Mouse (Mus musculus) naive thymus-derived CD4-positive, alpha-beta T cell, adult 2 months (primary cell): ENCODE measurements around the gene Prpsap1.
A peak's percentile ranks its signal among the peaks of the same experiment; 100 is the strongest.

ENCODE experiments used
- DNase-seq: peaks from one replicate; pipeline ENCODE4 v3.0.0-alpha.2; 2011; ENCODE audit warnings: low read depth

The Prpsap1 gene

DNA sequence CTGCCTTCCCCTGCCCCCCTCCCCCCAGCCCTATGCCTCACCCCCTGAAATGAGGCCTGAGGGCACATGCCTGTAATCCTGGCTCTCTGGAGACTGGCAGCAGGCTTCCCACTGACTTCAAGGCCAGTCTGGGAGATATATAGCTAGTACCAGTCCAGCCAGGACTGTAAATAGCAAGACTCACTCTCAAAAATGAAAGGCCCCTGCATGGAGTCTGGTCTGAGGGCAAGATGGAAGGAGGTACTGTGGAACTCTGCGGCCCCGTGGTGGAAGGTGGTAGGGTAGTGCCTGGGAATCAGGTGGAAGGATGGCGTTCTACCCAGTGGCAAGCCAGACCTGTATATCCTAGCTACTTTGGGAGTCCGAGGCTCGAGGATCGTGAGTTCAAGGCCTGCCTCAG is 50.1 kb downstream of the Prpsap1 start:
- no peak for DNase-seq

DNA sequence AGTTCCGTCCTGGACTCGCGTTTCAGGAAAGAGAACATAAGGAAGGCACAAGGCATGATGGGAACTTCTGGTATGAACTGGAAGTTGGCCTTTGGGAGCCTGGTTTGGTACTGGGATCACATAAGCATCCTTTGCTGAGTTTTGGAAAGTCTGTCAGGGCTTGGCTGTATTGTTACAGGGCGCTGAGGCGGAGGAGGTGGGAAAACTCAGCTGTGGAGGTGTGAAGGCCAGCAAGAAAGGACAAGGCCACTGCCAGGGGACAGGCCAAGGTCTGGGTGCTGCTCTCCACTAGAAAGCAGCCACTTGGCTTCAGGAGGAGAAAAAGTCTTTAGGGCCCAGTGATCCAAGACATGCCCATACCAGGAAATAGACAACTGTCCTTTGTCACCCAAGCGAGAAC is 50.7 kb downstream of the Prpsap1 start:
- no peak for DNase-seq

DNA sequence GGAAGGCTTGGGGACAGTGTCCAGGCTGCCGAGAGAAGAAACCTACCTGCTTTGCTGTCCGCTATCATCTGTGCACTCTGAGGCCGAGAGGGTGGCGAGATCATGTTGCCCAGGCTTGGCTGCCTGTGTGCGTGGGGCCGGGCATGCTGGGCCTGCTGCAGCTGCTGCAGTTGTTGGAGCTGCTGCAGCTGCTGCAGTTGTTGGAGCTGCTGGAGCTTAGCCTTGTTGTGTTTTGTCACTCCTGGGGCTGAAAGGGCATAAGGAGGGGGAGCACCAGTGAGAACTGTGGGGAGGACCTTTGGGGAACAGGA is 51.2 kb downstream of the Prpsap1 start:
- DNase-seq, result no peak

DNA sequence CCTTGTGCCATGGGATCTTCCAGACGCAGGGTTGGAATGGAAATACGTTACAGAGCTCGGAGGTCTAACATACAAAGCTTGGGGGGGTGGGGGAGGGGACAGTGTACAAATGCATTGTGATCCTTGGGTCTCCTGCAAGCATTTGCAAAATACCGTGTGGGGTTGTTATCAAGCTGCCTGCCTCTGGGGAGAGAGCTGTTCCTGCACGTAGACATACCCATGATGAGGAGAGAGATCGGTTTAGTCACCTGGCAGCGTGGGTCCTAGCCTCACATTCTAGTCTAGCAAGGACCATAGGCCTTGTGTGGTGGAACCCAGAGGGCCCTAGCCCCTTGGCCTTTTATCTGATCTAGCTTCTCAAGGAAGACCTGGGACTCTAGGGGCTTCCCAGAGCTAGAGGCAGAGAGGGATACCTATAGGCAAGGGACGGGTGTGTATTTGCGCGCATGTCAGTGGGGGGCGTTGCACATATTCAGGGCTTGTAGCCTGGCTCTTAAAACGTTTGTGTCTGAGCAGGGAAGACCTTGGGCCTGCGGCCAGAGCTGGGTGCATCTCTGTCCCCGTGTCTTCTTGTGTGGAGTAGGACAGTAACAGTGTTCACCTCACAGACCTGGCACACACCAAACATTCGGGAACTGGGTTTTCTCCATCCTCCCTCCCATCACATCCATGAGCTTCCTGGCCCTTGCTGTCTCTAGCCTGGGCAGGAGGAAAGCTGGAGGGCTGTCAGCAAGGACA is 51.7 kb downstream of the Prpsap1 start:
- DNase-seq, result peak; percentile 12

DNA sequence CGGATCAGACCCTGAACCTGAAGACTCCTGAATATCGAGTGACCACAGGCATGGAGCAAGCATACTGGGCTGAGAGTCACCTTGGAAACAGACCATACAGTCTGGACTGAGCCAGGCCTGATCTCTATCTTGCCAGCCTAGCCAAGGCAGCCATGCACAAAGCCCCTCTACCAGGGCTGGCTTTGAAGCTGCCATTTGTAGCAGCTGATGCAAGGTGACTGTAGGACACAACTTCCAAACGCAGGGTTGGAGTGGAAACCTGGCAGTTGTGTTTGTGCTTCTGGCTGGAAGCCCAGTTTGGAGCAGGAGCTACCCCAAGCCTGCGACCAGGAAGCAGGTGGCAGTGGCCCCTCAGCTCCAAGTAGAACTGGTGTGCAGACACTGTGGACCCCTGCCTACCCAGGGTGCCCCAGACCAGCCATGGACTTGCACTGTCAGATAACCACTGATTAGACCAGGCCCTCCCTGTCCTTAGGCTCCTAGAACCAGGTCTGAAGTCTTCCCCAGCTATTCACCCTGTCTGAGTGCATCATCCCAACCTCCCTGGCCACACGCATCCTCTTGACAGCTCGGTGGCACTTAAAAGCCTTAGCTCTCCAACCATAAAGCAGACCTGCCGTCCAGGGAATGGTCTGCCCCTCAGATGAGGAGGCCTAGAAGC is 53.5 kb downstream of the Prpsap1 start:
- peak; percentile 20 for DNase-seq

DNA sequence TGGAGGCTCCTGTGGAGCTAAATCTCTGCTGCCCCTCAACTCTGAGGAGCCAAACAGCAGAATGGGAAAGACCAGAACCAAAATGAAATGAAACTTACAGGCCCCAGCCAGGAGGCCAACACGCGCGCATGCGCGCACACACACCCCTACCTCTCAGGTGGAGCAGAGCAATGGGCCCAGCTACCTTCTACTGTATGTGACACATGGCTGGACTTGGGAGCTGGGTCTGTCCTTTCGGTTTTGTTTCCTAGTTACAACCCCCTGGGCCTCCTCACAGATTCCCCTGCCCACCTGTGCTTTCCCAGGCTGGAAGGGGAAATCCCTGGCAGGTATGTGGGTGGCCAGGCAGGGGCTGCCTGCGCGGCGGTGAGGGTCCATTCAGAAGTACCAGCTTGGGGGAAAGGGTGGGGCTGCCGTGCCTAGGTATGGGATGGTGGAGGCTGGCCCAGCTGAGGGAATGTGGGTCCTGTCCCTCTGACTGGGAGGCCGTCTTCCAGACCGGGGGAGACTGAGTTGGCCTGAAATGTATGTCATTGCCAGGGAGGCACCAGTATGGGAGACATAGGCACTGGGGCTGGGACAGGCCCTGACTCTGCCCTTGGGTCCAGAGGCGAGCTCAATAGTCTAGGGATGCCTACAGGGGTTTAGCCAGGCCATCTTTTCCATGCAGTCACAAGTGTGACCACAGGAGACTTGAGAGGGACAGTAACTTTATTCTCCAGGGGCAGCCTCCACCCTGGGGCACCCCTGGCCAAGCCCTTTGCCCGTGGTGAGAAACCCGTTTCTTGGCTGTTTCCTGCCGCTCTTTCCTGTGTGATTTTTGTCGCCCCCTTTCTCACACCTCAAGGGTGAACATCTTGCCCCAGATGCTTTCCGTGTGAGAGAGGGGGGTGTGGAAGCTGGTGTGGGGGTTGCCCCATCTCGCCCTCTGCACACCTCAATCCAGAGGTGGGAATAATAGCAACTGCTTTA is 54.4 kb downstream of the Prpsap1 start:
- DNase-seq, result peak; percentile 55

DNA sequence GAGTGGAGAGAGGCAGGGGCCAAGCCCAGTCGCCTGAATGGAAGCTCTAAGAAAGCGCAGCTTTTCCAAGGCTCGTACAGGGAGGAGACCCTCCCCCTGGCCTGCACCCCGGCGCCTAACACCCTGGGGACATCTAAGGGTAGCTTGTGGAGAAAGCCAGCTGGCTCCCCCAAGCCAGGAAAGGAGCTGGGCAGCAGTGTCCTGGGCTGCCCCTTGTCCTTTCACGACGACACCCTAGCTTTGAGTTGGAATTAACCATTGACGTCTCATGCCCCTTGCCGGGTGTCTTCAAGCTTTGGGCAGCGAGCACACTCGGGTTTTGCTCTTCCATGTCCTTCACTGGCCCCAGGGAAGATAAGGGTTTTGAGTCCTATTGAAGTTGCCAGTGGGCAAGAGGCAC is 56.5 kb downstream of the Prpsap1 start:
- peak; percentile 22 for DNase-seq

DNA sequence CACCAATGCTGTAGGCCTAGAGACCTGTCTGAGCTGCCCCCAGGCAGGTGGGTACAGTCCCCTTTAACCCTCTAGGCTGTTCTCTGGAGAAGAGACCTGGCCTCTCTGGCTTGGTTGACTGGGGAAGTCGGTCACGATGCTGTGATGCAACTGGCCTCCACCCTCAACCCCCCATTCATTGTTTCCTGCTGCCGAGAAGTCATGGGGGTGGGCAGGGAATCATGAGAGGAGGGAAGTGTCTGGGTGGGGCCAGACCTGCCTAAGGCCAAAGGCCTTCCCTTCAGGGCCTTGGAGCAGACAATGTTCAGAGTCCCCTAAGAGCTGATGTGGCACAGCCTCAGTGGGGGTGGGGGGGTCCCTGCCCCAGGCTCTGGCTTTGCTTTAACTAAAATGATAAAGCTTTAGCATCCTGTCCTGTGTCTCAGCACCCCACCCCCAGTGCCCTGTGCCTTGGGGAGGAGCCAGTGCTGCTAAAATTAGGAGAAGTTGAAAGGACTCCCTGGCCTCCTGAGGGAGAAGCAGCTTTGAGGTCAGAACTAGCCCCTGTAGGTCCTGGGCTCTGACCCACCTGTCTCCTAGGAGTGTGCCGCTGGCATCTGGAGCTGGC is 57.2 kb downstream of the Prpsap1 start:
- peak; percentile 38 for DNase-seq

DNA sequence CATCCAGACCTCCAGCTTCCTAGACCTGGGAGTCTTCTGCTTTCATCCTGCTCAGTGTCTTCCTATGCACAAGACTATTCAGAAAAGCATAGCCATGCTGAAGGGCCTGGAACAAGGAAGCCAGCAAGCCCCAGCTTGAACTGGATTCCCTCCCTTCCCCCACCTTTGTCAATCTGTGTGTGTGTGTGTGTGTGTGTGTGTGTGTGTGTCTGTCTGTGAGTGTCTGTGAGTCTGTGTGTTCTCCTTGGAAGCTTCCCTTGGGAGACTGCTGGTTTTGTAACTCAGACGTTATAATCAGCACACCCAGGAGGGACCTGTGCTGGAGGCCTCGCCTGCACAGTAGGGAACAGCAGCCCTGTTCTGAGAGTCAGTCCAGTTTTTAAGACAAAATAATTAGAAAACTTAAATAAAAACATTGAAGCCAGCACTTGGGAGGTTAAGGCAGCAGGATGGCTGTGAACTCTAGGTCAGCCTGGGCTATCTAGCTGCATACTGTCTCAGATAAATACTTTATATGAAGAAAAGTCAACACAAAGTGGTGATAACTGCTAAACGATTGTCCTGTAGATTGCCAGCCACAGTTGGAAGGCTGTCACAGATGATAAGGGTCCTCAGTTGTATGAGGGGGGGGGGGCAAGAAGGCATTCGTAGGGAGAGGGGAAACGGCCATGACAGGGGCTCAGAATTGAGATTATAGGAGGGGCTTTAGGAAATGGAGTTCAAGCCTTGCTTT is 57.8 kb downstream of the Prpsap1 start:
- DNase-seq, result peak; percentile 35

DNA sequence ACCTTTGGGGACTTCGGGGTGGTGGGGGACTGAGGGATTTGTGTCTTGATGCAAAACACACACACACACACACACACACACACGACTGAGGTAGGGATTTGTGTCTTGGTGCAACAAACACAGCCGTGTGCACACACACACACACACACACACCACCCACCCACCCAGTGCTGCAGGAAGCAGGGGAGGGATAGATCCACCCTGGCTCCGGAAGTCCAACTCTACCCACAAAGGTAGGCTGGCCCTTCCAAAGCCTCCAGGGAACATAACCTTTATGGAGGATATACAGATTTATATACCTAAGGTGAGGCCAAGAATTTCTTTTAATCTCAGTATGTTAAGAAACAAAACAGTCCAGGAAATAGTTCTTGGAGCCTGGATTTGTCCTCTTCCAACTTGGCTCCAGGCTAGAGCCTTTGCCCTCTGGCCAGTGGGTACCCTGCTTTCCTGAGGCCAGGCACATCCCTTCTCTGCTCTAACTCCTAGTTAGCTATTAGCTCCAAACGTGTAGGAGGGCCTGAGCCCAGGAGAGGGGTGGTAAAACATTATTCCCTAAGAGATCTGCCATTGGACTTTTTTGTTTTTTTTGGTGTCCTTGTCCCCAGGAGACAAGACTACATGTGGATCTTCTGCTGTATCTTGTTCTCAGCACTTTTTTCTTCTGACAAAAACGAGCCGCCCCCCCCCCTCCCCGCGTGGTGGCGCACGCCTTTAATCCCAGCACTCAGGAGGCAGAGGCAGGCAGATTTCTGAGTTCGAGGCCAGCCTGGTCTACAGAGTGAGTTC is 58.8 kb downstream of the Prpsap1 start:
- peak; percentile 53 for DNase-seq

DNA sequence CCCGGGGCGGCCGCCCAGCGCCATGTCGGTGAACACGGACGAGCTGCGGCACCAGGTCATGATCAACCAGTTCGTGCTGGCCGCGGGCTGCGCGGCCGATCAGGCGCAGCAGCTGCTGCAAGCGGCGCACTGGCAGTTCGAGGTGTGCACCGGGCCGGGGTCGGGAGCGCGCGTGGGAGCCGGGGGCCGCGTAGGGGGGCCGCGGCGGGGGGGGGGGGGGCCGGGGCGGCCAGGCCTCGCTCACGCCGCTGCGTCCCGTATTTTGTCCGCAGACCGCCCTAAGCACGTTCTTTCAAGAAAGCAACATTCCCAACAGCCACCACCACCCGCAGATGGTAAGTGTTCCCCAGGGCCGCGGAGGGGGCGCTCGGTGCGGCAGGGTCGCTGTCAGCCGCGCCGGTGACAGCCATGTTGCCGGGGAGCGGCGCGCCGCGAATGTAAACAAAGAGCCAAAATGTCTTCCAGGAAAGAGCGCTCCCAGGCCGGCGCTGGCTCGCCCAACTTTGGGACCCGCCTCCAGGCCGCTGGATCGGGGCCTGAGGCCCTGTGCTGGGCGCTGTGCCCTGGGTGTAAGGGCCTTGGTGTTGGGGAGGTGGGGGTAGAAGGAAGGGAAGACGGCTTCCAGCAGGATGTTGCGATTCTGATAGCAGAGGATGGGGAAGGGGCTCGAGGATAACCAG is 59.6 kb downstream of the Prpsap1 start:
- peak; percentile 74 for DNase-seq

DNA sequence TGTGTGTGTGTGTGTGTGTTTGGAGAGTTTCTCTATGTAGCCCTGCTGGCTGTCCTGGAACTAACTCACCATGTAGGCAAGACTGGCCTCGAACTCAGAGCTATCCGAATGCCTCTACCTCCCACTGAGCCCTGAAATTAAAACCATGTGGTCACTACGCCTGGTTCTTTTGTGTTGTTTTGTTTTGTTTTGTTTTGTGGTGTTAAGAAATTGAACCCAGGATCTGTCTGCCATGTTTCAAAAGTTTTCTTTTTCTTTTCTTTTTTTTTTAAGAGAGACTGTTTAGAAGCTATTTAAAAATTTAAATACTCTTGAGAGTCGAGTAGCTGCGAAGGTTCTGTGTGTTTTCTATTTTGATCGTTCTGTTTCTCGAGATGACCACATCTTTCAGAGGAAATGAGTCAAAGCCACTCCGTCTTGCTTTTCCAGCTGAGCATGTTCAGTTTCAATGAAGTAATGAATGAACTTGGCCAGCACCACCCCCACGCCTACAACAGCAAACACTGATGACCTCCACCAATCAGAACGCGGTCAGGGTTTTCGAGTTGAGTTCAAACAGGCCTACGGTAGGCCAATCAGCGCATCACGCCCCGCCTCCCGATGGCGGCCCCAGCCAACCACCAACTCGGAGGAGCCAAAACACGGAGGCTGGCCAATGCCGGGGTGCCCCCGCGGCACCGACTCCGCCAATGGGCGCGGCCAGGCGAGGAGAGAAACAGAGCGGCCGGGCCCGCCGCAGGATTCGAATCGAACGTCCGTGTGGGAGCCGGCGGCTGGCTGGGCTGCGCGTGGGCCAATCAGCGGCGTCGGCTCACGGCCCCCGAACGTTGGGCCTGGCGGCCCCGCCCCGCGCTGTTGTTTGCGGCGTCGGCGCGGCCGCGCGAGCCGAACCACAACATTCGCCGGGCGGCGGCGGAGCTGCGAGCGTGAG is 60.4 kb downstream of the Prpsap1 start, which contains the start of gene Ubald2:
Gene Ubald2, plus strand, starts transcription at position 739 of the 931 bp plus-strand sequence.
- peak; percentile 99 for DNase-seq

DNA sequence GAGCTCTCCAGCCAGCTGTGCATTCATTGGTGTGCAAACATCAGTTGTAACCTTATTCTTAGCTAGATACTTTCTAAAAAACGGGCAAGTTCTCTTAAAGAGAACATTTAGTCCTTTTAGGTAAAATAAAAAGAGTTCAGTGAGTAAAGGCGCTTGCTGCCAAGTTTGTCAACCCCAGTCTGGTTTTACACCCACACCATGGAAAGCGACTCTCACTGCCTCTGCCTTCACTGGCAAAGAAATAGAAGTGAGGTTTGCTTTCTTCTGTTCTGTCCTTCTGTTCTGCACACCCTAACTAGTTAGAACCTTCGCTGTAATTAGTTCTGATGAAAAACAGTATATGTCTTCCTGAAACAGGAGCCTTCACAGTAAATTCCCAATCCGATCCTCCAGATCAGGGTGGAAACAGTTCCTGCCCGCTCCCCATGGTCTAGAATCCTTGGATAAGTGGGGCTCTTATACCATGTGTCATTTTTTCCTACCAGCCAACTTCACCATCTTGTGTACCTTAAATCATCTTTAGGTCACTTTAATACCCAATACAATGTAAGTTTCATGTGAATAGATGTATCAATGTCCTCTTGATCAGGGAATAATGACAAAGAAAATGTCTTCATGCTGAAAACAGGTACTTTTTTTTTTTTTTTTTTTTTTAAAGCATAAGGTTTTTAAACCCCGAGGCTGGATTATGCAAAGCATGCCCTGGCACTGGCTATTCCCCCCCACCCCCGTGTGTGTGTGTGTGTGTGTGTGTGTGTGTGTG is 61.2 kb downstream of the Prpsap1 start:
- peak; percentile 32 for DNase-seq

DNA sequence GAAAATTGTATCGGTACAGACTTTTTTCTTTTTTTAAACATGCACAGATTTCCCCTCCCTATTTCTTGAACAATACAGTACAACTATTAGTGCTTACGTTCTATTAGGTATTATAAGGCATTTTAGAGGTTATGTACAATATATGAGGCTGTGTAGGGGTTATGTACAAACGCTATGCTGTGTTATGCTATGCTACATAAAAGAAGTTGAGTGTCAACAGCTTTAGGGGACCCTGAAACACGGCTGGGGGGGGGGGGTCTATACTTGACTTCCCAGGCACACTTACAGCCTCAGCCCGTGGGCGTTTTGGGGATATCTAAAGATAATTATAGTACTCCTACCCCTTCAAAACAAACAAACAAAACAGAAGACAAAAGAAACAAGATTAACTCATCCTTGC is 61.9 kb downstream of the Prpsap1 start:
- no peak for DNase-seq

DNA sequence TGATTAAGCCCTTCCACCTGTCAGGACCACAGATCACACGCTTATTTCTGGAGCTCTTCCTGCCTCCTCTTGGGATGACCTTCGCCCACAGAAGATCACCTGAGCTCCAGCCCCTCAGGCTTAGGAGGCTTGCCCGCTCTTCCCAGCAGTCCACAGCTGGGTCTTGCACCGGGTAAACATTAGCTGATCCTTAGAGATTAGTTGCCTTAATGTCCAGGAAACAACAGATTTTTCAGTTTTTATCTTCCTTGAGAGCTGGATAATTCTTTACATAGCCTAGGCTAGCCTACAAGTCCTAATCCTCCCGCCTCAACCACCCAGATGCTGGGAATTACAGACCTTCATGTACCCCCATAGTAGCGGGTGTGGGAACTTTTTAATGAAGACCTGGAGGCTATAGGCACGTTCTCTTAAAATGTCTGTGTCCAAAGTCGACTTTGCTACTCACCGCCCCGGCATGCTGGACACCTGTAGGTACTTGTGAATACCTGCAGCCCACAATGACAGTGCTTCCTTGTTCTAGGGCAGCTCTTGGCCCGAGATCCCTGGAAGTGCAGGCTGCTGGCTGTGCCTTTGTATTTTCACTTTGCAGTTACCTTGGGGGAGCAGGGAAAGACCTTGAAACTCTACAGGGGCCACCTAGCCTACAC is 62.4 kb downstream of the Prpsap1 start:
- DNase-seq, result peak; percentile 13

DNA sequence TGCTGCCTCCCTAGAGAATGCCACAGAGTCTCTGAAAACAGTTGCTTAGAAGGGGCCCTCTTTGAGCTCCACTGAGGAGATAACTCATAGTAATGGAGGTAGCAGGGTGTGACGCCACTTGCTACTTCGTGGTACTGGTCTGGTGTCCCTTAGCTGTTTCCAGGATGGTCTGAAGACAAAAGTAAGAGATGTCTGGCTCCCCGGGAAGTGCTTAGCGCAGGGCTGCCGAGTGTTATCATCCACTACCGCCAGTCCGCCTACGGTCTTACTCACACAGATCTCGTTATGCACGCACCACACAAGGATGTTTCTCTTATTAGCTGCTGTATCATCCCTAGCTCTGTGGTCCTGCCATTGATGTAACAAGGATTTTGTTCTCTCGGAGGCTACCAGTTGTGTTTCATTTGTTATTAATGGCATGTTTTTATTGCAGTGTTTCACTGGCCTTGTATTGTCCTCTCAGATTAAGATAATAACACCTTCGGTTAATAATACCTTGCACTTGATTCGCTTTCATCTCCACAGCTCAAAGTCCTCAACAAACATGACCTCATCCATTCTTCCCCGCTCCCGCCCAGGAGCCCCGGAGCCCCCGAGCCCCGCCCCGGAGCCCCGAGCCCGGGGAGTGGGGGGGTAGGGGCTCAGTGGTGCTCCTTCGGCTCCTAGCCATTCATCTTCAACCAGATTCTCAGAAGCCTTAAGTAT is 63.1 kb downstream of the Prpsap1 start:
- peak; percentile 8 for DNase-seq
